Mouse (Mus musculus): ENCODE results near the gene Rad17.

Gene Rad17

DNA sequence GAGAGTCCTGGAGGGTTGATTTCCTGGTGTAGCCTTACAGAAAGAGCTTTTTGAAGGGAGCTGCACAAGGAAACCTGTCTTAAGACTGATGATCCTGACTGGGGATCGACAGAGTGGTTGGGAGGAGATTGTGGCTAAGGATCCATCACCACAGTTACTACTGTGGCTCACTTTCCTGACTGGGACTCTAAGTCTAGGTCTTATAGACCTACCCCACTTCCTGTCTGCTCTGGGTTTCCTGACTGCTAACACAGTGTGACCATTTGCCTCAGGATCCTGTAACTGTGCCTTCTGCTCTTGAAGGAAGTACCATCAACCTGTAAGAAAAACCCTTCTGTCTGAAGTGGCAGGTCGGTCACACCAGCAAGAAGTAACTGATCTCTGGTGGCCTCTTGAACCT is 80.1 kb downstream of the Rad17 start:
- no peak for DNase-seq (ENCODE audit: low read depth, low spot score)

DNA sequence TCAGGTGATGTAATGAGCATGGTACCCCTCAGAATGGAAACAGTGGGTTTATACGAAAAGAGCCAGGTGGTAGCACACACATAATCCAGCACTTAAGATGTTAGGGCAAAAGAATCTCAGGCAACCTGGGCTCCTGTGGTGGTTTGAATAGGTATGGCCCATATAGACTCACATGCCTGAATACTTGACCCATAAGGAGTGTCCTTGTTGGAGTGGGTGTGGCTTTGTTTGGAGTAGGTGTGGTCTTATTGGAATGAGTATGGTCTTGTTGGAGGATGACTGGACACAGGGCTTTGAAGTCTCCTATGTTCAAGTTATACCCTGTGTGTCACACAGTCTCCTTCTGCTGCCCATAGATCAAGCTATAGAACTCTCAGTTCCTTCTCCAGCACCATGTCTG is 82.5 kb downstream of the Rad17 start:
- DNase-seq (ENCODE audit: low read depth, low spot score): no peak

All from embryo, embryonic 11.5 days (tissue).